Mouse (Mus musculus): ENCODE measurements around the gene Gm10639. TPM values are rescaled to one million over a fixed set of nuclear protein-coding genes. Genes with fewer than 3 reads are reported as not detected.

The Gm10639 gene
- 0.45 TPM in 1 of 2 replicates, not detected in the other for polyA plus RNA-seq (2015; fragmentation: Nextera tagmentation; extraction: Ambion mirVana)

DNA sequence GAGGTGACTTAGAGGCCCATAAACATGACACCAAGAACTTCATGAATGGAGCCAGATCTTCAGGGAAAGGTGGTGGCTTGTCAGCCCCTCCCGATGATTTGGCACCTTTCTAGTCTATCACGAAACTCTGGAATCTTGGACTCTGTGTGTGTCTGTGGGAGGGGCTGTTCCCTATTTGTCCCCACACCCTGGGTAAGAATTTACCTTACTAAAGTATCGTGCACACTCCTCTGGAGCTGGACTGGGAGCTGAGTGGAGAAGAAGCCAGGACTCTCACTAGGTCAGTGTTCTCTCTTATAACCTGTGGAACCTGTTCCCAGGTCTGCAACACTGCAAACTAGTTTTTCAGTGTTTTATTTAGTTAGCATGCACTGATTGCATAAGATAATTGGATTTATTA, at the start of gene Gm10639:
Gene Gm10639 (plus strand): TSS at position 201 of the 400 bp plus-strand sequence.

DNA sequence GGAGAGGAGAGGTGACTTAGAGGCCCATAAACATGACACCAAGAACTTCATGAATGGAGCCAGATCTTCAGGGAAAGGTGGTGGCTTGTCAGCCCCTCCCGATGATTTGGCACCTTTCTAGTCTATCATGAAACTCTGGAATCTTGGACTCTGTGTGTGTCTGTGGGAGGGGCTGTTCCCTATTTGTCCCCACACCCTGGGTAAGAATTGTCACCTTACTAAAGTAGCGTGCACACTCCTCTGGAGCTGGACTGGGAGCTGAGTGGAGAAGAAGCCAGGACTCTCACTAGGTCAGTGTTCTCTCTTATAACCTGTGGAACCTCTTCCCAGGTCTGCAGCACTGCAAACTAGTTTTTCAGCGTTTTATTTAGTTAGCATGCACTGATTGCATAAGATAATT, 32.8 kb upstream of the Gm10639 start, which contains the start of gene Gm3776:
Gene Gm3776 (plus strand): TSS at position 216 of the 400 bp plus-strand sequence.

DNA sequence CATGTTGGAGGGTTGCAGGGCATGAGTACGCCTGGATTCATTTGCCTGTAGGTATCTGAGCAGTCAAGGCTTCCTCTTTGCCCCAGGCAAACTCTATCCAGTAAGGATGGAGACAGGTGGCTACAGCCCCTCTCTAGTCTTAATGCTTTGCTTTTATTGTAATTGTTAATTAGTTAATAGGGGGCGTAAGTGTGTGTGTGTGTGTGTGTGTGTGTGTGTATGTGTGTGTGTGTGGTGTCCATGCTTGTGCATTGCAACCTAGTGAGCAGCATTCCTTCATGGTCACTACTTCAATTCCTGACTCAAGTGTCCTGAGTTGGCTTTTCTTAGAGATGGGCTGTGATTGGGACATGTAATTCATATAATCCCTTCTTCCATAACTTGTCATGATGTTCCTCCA, 25.0 kb downstream of the Gm10639 start, which contains the start of gene Omt2a:
Gene Omt2a (minus strand): TSS at position 101 of the 400 bp plus-strand sequence.

DNA sequence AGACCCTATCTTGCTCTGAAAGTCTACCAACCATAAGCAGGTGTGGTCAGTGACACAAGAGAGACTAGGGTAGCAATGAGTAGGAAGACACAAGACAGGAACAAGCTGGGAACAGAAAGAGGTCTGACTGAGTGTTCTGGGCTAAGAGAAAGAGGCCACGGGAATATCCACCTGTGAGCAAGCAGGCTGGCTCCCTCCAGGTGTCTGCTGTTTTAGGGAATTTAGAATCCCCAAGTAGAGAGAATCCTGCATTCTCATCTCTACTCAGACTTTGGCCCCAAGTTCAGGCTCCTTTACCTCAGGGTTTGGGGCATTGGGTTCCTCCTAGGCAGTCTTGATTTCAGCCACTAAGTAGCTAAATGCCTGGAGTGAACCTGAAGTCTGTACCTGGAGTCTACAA, 37.6 kb downstream of the Gm10639 start, which contains the start of gene Omt2b:
Gene Omt2b (plus strand): TSS at position 301 of the 400 bp plus-strand sequence.

Other genes with a start within 250 kb of the Gm10639 start
- not detected in 2 replicates for gene Gcm1, start 238.0 kb upstream of the Gm10639 start, polyA plus RNA-seq (2015; fragmentation: Nextera tagmentation; extraction: Ambion mirVana)
- gene Fbxo9, start 180.9 kb upstream of the Gm10639 start, polyA plus RNA-seq (2015; fragmentation: Nextera tagmentation; extraction: Ambion mirVana): 32.6 and 35.6 TPM in 2 replicates
- 12.4 and 14.2 TPM in 2 replicates for gene Ick, start 180.7 kb upstream of the Gm10639 start, polyA plus RNA-seq (2015; fragmentation: Nextera tagmentation; extraction: Ambion mirVana)
- 481 and 522 TPM in 2 replicates for gene Gsta4, start 107.1 kb upstream of the Gm10639 start, polyA plus RNA-seq (2015; fragmentation: Nextera tagmentation; extraction: Ambion mirVana)
- 1.9 and 2.7 TPM in 2 replicates for gene Gsta1, start 59.3 kb upstream of the Gm10639 start, polyA plus RNA-seq (2015; fragmentation: Nextera tagmentation; extraction: Ambion mirVana)
- 1.4 and 1.5 TPM in 2 replicates for gene Gm3776, start 32.8 kb upstream of the Gm10639 start, polyA plus RNA-seq (2015; fragmentation: Nextera tagmentation; extraction: Ambion mirVana)
- 0.23 and 0.41 TPM in 2 replicates for gene Omt2a, start 24.9 kb downstream of the Gm10639 start, polyA plus RNA-seq (2015; fragmentation: Nextera tagmentation; extraction: Ambion mirVana)
- gene Omt2b, start 37.7 kb downstream of the Gm10639 start, polyA plus RNA-seq (2015; fragmentation: Nextera tagmentation; extraction: Ambion mirVana): not detected in 2 replicates
- 9.0 and 11.7 TPM in 2 replicates for gene Gsta2, start 65.9 kb downstream of the Gm10639 start, polyA plus RNA-seq (2015; fragmentation: Nextera tagmentation; extraction: Ambion mirVana)
- 4.1 TPM in 2 replicates for gene Dppa5a, start 78.3 kb downstream of the Gm10639 start, polyA plus RNA-seq (2015; fragmentation: Nextera tagmentation; extraction: Ambion mirVana)
- 32.6 and 47.5 TPM in 2 replicates for gene Ooep, start 88.8 kb downstream of the Gm10639 start, polyA plus RNA-seq (2015; fragmentation: Nextera tagmentation; extraction: Ambion mirVana)
- 0.23 and 0.58 TPM in 2 replicates for gene Ddx43, start 105.9 kb downstream of the Gm10639 start, polyA plus RNA-seq (2015; fragmentation: Nextera tagmentation; extraction: Ambion mirVana)
- 1.6 and 1.7 TPM in 2 replicates for gene Cgas, start 153.3 kb downstream of the Gm10639 start, polyA plus RNA-seq (2015; fragmentation: Nextera tagmentation; extraction: Ambion mirVana)
- gene Mto1, start 158.3 kb downstream of the Gm10639 start, polyA plus RNA-seq (2015; fragmentation: Nextera tagmentation; extraction: Ambion mirVana): 14.5 and 15.9 TPM in 2 replicates
- 0.75 and 0.99 TPM in 2 replicates for gene Gm17324, start 158.9 kb downstream of the Gm10639 start, polyA plus RNA-seq (2015; fragmentation: Nextera tagmentation; extraction: Ambion mirVana)
- 3,366 and 3,387 TPM in 2 replicates for gene Eef1a1, start 199.2 kb downstream of the Gm10639 start, polyA plus RNA-seq (2015; fragmentation: Nextera tagmentation; extraction: Ambion mirVana)